Mouse (Mus musculus) v-Abl transformed pro-B cells (cell line): ENCODE results near the gene Keg1.

ENCODE experiments used
- in situ Hi-C, 2 experiments: fragments of 400-800 bp; cut with MboI; formaldehyde crosslinking; loops; one replicate each; pipeline ENCODE4 v1.15.1; 2025; ENCODE audit not compliant: unreplicated experiment in 2 of 2

Keg1 gene

DNA sequence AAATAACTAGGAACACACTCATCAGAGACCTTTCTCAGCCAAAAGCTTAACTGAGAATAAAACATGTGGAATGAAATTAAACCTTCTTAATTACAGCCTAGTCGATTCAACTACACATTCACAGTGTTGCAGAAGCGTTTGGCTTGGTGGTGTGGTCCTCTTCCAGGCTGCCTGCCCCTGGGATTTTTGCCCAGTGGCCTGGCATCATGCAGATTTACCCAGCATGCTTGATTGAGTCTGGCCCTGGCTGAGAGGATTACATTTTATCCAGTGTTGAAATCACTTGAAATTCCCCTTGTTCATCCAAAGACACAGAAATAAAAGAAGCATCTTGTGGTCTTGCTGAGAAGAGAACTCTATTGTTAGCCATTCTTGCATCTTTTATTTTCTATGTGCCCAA is 64.1 kb downstream of the Keg1 start:
- in situ Hi-C loops, result loop anchor here (5.0 kb wide), 2 partner anchors 58 to 63 kb away; no protein-coding TSS in a partner anchor

DNA sequence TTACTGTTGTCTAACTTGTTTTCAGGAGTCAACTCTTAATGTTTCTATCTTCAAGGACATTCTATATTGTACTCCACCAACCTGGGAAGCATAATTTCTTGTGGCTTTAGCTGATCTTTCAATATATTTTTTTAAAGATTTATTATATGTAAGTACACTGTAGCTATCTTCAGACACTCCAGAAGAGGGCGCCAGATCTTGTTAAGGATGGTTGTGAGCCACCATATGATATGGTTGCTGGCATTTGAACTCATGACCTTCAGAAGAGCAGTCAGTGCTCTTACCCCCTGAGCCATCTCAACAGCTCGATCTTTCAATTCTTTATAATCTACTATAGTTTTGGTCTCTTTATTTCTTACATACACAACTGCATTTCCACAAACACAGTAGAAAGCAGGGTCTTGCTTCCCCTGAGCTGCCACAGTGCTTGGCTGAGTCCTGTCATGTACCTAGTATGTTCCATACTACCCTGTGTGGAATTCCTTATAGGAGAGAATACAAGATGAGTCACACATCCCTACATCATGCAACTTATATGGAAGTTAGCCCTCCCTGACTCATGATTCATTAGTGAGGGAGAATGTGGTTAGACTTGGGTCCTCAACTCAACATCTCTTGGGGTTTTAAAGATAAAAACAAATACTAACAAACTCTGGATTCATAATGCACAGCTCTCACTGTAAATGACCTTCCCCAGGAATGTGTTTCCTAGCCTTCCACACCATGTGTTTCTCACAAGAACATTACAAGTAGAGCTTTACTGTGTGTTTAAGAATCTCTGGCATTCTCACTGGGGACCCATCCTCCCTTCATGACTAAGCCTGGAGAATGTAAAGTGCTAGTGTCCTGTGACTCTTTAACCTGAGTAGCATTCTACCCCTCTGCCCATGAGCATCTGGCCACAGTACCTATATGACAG is 66.9 kb downstream of the Keg1 start:
- in situ Hi-C loops, result loop anchor here (5.0 kb wide), 2 partner anchors 55 to 60 kb away; no protein-coding TSS in a partner anchor

DNA sequence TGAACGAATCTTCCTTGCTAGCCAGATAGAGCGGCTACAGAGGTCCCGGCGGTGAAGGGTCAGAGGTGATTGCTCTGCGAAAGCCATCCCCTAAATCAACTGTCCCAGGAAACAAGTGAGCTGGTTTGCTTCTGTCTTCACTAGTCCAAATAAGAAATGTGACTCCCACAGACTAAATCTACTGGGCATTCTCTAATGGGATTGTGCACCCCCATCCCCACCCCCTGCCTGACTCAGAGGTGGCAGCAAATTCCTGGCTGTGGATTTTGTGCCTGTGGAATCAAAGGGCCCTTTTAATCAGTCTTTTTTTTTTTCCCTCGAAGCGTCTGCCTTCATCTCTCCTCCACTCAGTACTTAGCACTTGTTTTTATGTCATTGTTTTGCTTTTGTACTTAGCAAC is 69.7 kb downstream of the Keg1 start, which contains the start of gene Cntf:
Cntf (minus strand) TSS at position 325 of the 400 bp plus-strand sequence.
- in situ Hi-C loops, result no loop called here
